Mouse (Mus musculus): ENCODE measurements around the gene Pdia3.
"Not testable (repeated sequence)": the region's sequence is repeated elsewhere in the genome, so short reads cannot be mapped to it uniquely, and the experiment has no call there.

Pdia3 gene

GRCm38 (mm10) chr2:121444178-121444577 lies 30.6 kb downstream of the Pdia3 start, which contains the start of gene Ell3:
Gene Ell3, minus strand, starts transcription at chr2:121444278.
- DNase-seq: no peak

- DNase-seq: no peak
Measured at GRCm38 (mm10) chr2:121445117-121445516, 31.5 kb downstream of the Pdia3 start.

GRCm38 (mm10) chr2:121446506-121446905 lies 32.9 kb downstream of the Pdia3 start:
- no peak for DNase-seq

- DNase-seq: no peak
Measured at GRCm38 (mm10) chr2:121447006-121447405, 33.4 kb downstream of the Pdia3 start.

GRCm38 (mm10) chr2:121448136-121448535 lies 34.6 kb downstream of the Pdia3 start:
- no peak for DNase-seq

- DNase-seq: peak; percentile 100
Measured at GRCm38 (mm10) chr2:121448739-121449535, 35.4 kb downstream of the Pdia3 start, which contains the start of gene Serf2. Gene Serf2, plus strand, starts transcription at chr2:121449195.

GRCm38 (mm10) chr2:121449545-121450011 lies 36.0 kb downstream of the Pdia3 start:
- peak; percentile 36 for DNase-seq

GRCm38 (mm10) chr2:121450093-121450492 lies 36.5 kb downstream of the Pdia3 start:
- no peak for DNase-seq

GRCm38 (mm10) chr2:121452361-121452760 lies 38.8 kb downstream of the Pdia3 start:
- DNase-seq: no peak

GRCm38 (mm10) chr2:121452990-121453389 lies 39.4 kb downstream of the Pdia3 start, which contains the start of gene Hypk:
Gene Hypk, plus strand, starts transcription at chr2:121453290.
- no peak for DNase-seq

GRCm38 (mm10) chr2:121453917-121454316 lies 40.3 kb downstream of the Pdia3 start:
- DNase-seq: no peak

- no peak for DNase-seq
Measured at GRCm38 (mm10) chr2:121455534-121455933, 42.0 kb downstream of the Pdia3 start.

GRCm38 (mm10) chr2:121456692-121457642 lies 43.4 kb downstream of the Pdia3 start, which contains the start of gene Serinc4:
Gene Serinc4, minus strand, starts transcription at chr2:121456781.
- DNase-seq: peak; percentile 86

GRCm38 (mm10) chr2:121460071-121460470 lies 46.5 kb downstream of the Pdia3 start:
- DNase-seq: no peak

GRCm38 (mm10) chr2:121468982-121469381 lies 55.4 kb downstream of the Pdia3 start:
- DNase-seq: not testable (repeated sequence)

GRCm38 (mm10) chr2:121472783-121473182 lies 59.2 kb downstream of the Pdia3 start:
- not testable (repeated sequence) for DNase-seq

- DNase-seq: peak; percentile 89
Measured at GRCm38 (mm10) chr2:121473301-121474179, 60.0 kb downstream of the Pdia3 start, which contains the start of gene Mfap1b. Gene Mfap1b, minus strand, starts transcription at chr2:121474067.

GRCm38 (mm10) chr2:121474180-121474535 lies 60.6 kb downstream of the Pdia3 start:
- no peak for DNase-seq

- DNase-seq: not testable (repeated sequence)
Measured at GRCm38 (mm10) chr2:121475306-121475705, 61.7 kb downstream of the Pdia3 start.

GRCm38 (mm10) chr2:121477491-121478266 lies 64.1 kb downstream of the Pdia3 start:
- no peak for DNase-seq

- DNase-seq: no peak
Measured at GRCm38 (mm10) chr2:121480498-121480897, 66.9 kb downstream of the Pdia3 start.
